Mouse (Mus musculus): Measurements from ENCODE around the gene Wipi2.
A peak's percentile ranks its signal among the peaks of the same experiment; 100 is the strongest.

Wipi2 gene

GRCm38 (mm10) chr5:142627398-142627797, at the start of gene Wipi2:
Wipi2 (plus strand) TSS chr5:142627698.
- ATAC-seq (ENCODE audit: insufficient number of reproducible peaks, low FRiP score, low TSS enrichment): no peak

GRCm38 (mm10) chr5:142578192-142578591, 49.3 kb upstream of the Wipi2 start:
- ATAC-seq (ENCODE audit: insufficient number of reproducible peaks, low FRiP score, low TSS enrichment): no peak

GRCm38 (mm10) chr5:142581517-142581916, 46.0 kb upstream of the Wipi2 start:
- peak; percentile 31; the same call in 1 of the 2 replicates for ATAC-seq (ENCODE audit: insufficient number of reproducible peaks, low FRiP score, low TSS enrichment)

- no peak for ATAC-seq (ENCODE audit: insufficient number of reproducible peaks, low FRiP score, low TSS enrichment)
Observed at GRCm38 (mm10) chr5:142583616-142584126, 43.8 kb upstream of the Wipi2 start.

GRCm38 (mm10) chr5:142590953-142591616, 36.4 kb upstream of the Wipi2 start:
- no peak for ATAC-seq (ENCODE audit: insufficient number of reproducible peaks, low FRiP score, low TSS enrichment)

- 0 out of 2 replicates have a peak, but pooled peaks have one; percentile 40 for ATAC-seq (ENCODE audit: insufficient number of reproducible peaks, low FRiP score, low TSS enrichment)
Observed at GRCm38 (mm10) chr5:142595698-142596097, 31.8 kb upstream of the Wipi2 start.

GRCm38 (mm10) chr5:142596723-142597122, 30.8 kb upstream of the Wipi2 start:
- no peak for ATAC-seq (ENCODE audit: insufficient number of reproducible peaks, low FRiP score, low TSS enrichment)

- ATAC-seq (ENCODE audit: insufficient number of reproducible peaks, low FRiP score, low TSS enrichment): no peak
Observed at GRCm38 (mm10) chr5:142597648-142598390, 29.7 kb upstream of the Wipi2 start.

- ATAC-seq (ENCODE audit: insufficient number of reproducible peaks, low FRiP score, low TSS enrichment): no peak
Observed at GRCm38 (mm10) chr5:142604379-142604778, 23.1 kb upstream of the Wipi2 start.

- ATAC-seq (ENCODE audit: insufficient number of reproducible peaks, low FRiP score, low TSS enrichment): no peak
Observed at GRCm38 (mm10) chr5:142605288-142605687, 22.2 kb upstream of the Wipi2 start.

- ATAC-seq (ENCODE audit: insufficient number of reproducible peaks, low FRiP score, low TSS enrichment): peak; percentile 52; the same call in 1 of the 2 replicates
Observed at GRCm38 (mm10) chr5:142608259-142608988, 19.1 kb upstream of the Wipi2 start, which contains the start of gene Mmd2. Mmd2 (minus strand) TSS chr5:142608800.

- no peak for ATAC-seq (ENCODE audit: insufficient number of reproducible peaks, low FRiP score, low TSS enrichment)
Observed at GRCm38 (mm10) chr5:142608989-142609325, 18.5 kb upstream of the Wipi2 start.

GRCm38 (mm10) chr5:142610362-142610761, 17.1 kb upstream of the Wipi2 start:
- no peak for ATAC-seq (ENCODE audit: insufficient number of reproducible peaks, low FRiP score, low TSS enrichment)

GRCm38 (mm10) chr5:142614513-142614912, 13.0 kb upstream of the Wipi2 start:
- no peak for ATAC-seq (ENCODE audit: insufficient number of reproducible peaks, low FRiP score, low TSS enrichment)

GRCm38 (mm10) chr5:142615638-142616037, 11.9 kb upstream of the Wipi2 start:
- ATAC-seq (ENCODE audit: insufficient number of reproducible peaks, low FRiP score, low TSS enrichment): no peak

- no peak for ATAC-seq (ENCODE audit: insufficient number of reproducible peaks, low FRiP score, low TSS enrichment)
Observed at GRCm38 (mm10) chr5:142616326-142616725, 11.2 kb upstream of the Wipi2 start.

- peak; percentile 58; the same call in 1 of the 2 replicates for ATAC-seq (ENCODE audit: insufficient number of reproducible peaks, low FRiP score, low TSS enrichment)
Observed at GRCm38 (mm10) chr5:142619866-142620265, 7.6 kb upstream of the Wipi2 start.

- ATAC-seq (ENCODE audit: insufficient number of reproducible peaks, low FRiP score, low TSS enrichment): no peak
Observed at GRCm38 (mm10) chr5:142621421-142621820, 6.1 kb upstream of the Wipi2 start.

- no peak for ATAC-seq (ENCODE audit: insufficient number of reproducible peaks, low FRiP score, low TSS enrichment)
Observed at GRCm38 (mm10) chr5:142622134-142622533, 5.4 kb upstream of the Wipi2 start.

- ATAC-seq (ENCODE audit: insufficient number of reproducible peaks, low FRiP score, low TSS enrichment): no peak
Observed at GRCm38 (mm10) chr5:142623080-142623479, 4.4 kb upstream of the Wipi2 start.

All from cerebellum, adult (tissue).